Mouse (Mus musculus): Measurements from ENCODE around the gene Slco6d1. TPM values are rescaled to one million over a fixed set of nuclear protein-coding genes. Genes with fewer than 3 reads are reported as not detected.
"Not testable (repeated sequence)": the region's sequence is repeated elsewhere in the genome, so short reads cannot be mapped to it uniquely, and the experiment has no call there.

Gene Slco6d1
- not detected in 2 replicates for polyA plus RNA-seq (2016; fragmentation: Nextera tagmentation; extraction: Ambion mirVana)

DNA sequence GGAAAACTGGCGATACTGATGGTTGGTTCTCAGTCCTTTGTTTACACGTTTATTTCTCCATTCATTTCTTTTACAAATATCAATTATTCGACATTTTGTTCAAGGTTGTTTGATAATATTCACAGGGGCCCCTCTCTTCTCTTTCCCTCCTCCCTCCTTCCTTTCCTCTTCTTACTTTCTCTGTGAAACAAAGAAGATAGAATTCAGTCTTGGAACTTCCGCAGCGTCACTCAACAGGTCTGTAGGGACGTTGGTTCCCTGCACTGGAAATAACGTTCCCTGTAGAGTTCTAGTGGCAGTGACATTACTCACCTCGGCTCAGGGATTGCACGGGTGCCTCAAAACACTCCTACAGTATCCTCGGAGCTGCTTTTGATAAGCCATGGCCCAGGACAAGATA lies at the start of gene Slco6d1:
TSS of gene Slco6d1 (plus strand) at position 301 of the 400 bp plus-strand sequence.
- 89% methylated on average over 10 of the region's 10 CpGs for WGBS
- Histone ChIP-seq H3K4me1 (no peaks in the 10 kb centered on the region), H3K27me3 (replicated peaks; ENCODE audit: low read depth, poor library complexity, severe bottlenecking) (no peaks in the 10 kb centered on the region), H3K36me3 (replicated peaks) (no peaks in the 10 kb centered on the region), H3K4me3 (no peak within 1 kb of the TSS), H3K27ac (replicated peaks) (no peak within 1 kb of the TSS), H3K9me3 (no peaks in the 10 kb centered on the region)
- no peak for DNase-seq (ENCODE audit: low spot score)

DNA sequence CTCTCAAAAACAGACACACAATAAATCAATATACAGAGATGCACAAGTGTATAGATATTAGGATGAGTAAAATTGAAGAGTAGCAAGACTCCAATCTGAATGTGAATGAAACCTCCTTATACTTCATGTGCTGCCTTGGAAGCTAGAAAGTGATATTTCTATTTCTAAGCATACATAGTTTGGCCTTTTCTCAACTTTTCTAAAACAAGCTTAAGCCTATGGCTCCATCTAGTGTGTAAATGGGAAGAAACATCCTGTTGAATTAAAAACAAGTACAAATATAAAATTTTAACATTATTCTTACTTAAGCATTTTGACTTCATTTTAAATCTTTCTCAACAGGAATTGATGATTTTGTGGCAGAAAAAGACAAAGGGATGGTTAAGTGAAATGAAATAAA lies 28.9 kb upstream of the Slco6d1 start:
- no peak for DNase-seq (ENCODE audit: low spot score)
- Histone ChIP-seq H3K4me1 (no peaks in the 10 kb centered on the region), H3K27me3 (replicated peaks; ENCODE audit: low read depth, poor library complexity, severe bottlenecking) (no peaks in the 10 kb centered on the region), H3K9me3 (no peaks in the 10 kb centered on the region), H3K36me3 (replicated peaks) (no peaks in the 10 kb centered on the region), H3K27ac (replicated peaks) (no peak overlapping the region), H3K4me3 (no peak overlapping the region)

DNA sequence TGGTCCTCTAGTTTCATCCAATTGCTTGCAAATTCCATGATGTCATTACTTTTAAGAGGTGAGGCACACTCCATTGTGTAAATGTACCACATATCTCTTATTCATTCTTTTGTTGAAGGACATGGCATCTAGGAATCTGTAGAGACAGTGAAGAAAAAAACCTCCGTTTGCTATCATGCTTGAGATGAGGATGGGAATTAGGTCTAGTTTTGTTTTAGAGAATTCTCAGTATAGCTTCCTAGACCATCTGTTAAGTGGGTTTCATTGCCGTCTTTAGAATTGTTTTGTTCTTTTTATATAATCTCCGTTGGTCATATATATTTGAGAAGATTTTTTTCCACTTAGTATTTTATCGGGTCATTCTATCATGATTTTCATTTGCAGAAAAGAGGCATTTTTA lies 27.0 kb downstream of the Slco6d1 start:
- H3K4me1 ChIP-seq = no peaks in the 10 kb centered on the region
- H3K27me3 ChIP-seq (replicated peaks; ENCODE audit: low read depth, poor library complexity, severe bottlenecking) = no peaks in the 10 kb centered on the region
- DNase-seq (ENCODE audit: low spot score) = no peak
- no peaks in the 10 kb centered on the region for H3K9me3 ChIP-seq
- WGBS = 87% methylated on average over 4 of the region's 4 CpGs
- no peaks in the 10 kb centered on the region for H3K36me3 ChIP-seq (replicated peaks)
- H3K4me3 ChIP-seq = no peak overlapping the region
- no peak overlapping the region for H3K27ac ChIP-seq (replicated peaks)

DNA sequence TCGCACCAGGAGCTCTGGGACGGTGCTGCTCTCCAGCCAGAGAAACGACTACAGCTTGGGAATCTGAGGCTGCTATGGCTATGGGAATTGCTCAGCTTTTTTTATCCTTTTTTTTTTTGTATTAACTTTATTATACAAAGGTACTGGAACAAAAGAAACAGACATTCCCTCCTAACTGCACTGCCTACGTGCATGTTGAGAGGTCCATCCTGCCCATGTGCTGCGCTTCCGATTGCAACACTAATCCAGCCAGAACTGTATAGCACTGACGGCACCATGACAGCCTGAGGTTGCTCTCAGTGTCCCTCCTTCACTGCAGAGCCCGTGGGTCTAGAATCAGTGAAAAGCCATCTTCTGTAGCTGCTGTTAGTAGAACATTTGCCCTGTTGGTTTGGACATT lies 38.3 kb downstream of the Slco6d1 start:
- WGBS = 92% methylated on average over 8 of the region's 8 CpGs
- not testable (repeated sequence) for DNase-seq (ENCODE audit: low spot score); H3K9me3 ChIP-seq; H3K4me3 ChIP-seq; H3K27ac ChIP-seq (replicated peaks); H3K27me3 ChIP-seq (replicated peaks; ENCODE audit: low read depth, poor library complexity, severe bottlenecking); H3K36me3 ChIP-seq (replicated peaks); H3K4me1 ChIP-seq

DNA sequence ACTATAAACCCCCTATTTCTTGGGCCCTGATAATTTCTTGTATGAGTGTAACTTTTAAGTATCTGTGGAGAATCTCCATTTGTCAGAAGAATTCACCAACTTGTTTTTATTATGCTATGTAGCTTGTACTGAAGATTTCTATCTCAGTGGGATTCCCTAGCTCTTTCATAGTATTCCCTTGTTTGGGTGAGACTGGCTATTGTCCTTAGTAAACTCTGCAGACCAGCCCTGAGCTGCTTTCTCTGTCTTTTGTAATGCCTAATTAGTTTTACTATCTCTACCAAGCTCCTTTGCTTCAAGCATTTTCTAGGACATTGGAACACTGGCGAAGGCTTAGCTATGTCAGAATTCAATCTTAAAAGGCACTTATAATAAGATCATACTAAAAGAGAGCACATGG lies 55.5 kb downstream of the Slco6d1 start:
- H3K36me3 ChIP-seq (replicated peaks); H3K27ac ChIP-seq (replicated peaks); H3K27me3 ChIP-seq (replicated peaks; ENCODE audit: low read depth, poor library complexity, severe bottlenecking); DNase-seq (ENCODE audit: low spot score); H3K9me3 ChIP-seq; H3K4me3 ChIP-seq; H3K4me1 ChIP-seq: not testable (repeated sequence)
- WGBS = 93% methylated on average over 1 of the region's 1 CpGs

DNA sequence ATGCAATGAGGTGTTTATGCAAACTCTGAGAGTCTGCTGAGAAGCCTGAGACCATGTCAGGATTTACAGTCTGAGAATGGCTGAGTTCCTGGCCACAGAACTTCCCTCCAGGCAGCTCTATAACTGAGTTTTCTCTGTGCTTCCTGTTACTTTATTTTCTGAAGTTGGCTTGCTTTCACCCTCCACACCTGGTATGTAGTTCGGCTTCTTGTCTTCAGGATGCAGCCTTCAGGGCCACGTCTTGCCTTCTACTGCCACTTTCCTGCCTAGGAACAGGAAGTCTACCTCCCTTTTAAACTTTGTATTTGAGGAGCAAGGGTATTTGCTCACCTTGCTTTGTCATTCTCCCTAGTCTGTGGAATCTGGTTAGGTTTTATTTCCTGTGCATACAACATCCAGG lies 58.3 kb downstream of the Slco6d1 start:
- WGBS = 91% methylated on average over 2 of the region's 2 CpGs
- H3K4me3 ChIP-seq = no peak overlapping the region
- H3K4me1 ChIP-seq = no peaks in the 10 kb centered on the region
- H3K9me3 ChIP-seq = no peaks in the 10 kb centered on the region
- no peak overlapping the region for H3K27ac ChIP-seq (replicated peaks)
- no peaks in the 10 kb centered on the region for H3K36me3 ChIP-seq (replicated peaks)
- no peak for DNase-seq (ENCODE audit: low spot score)
- no peaks in the 10 kb centered on the region for H3K27me3 ChIP-seq (replicated peaks; ENCODE audit: low read depth, poor library complexity, severe bottlenecking)

DNA sequence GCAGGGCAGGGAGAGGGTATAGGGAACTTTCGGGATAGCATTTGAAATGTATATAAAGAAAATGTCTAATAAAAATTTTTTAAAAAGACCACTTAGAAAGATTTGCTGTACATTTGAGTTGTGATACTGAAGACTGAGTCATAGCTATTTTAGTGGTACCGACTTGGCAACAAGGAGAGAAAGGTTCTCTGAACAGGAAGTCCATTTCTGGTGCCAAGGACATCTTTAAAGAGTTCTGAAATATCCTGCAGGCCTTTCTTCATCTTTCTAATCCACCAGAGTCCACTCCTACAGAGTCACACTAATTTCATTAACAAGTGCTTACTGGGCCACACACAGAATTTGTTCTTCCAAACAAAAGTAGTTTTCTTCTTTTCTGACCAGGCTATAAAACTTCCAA lies 85.1 kb downstream of the Slco6d1 start:
- H3K9me3 ChIP-seq = no peaks in the 10 kb centered on the region
- H3K27ac ChIP-seq (replicated peaks) = no peak overlapping the region
- 85% methylated on average over 2 of the region's 2 CpGs for WGBS
- H3K36me3 ChIP-seq (replicated peaks) = no peaks in the 10 kb centered on the region
- DNase-seq (ENCODE audit: low spot score) = no peak
- no peaks in the 10 kb centered on the region for H3K27me3 ChIP-seq (replicated peaks; ENCODE audit: low read depth, poor library complexity, severe bottlenecking)
- no peaks in the 10 kb centered on the region for H3K4me1 ChIP-seq
- H3K4me3 ChIP-seq = no peak overlapping the region

DNA sequence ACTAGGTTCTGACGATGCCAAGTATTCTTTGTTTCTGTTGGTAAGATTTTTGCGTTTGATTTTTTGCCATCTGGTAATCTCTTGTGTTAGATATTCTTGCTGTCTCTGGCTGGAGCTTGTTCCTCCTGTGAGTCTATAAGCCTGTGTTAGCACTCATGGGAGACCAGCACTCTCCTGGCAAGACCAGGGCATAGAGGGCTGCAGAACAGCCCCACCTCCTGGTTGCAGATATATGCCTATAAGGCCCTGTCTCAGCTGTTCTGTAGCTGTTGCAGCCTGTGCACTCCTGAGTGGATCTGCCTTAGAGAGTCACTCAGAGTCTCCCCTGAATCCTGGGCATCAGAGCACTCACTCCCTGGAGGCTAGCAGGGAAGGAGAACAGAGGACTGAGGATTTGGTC lies 102.1 kb downstream of the Slco6d1 start:
- Histone ChIP-seq H3K27ac (replicated peaks) (no peak overlapping the region), H3K9me3 (no peaks in the 10 kb centered on the region), H3K4me3 (no peak overlapping the region), H3K36me3 (replicated peaks) (no peaks in the 10 kb centered on the region), H3K27me3 (replicated peaks; ENCODE audit: low read depth, poor library complexity, severe bottlenecking) (no peaks in the 10 kb centered on the region), H3K4me1 (no peaks in the 10 kb centered on the region)
- 78% methylated on average over 2 of the region's 2 CpGs for WGBS
- DNase-seq (ENCODE audit: low spot score) = no peak

DNA sequence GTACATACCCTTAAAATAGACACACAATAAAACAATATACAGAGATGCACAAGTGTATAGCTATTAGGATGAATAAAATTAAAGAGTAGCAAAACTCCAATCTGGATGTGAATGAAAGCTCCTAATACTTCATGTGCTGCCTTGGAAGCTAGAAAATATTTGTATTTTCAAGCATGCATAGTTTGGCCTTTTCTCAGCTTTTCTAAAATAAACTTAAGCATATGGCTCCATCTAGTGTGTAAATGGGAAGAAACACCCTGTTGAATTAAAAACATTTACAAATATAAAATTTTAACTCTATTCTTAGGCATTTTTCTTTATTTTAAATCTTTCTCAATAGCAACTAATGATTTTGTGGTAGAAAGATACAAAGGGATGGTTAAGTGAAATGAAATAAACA lies 102.6 kb downstream of the Slco6d1 start:
- Histone ChIP-seq H3K36me3 (replicated peaks) (no peaks in the 10 kb centered on the region), H3K27me3 (replicated peaks; ENCODE audit: low read depth, poor library complexity, severe bottlenecking) (no peaks in the 10 kb centered on the region), H3K9me3 (no peaks in the 10 kb centered on the region), H3K27ac (replicated peaks) (no peak overlapping the region), H3K4me3 (no peak overlapping the region), H3K4me1 (no peaks in the 10 kb centered on the region)
- no peak for DNase-seq (ENCODE audit: low spot score)

DNA sequence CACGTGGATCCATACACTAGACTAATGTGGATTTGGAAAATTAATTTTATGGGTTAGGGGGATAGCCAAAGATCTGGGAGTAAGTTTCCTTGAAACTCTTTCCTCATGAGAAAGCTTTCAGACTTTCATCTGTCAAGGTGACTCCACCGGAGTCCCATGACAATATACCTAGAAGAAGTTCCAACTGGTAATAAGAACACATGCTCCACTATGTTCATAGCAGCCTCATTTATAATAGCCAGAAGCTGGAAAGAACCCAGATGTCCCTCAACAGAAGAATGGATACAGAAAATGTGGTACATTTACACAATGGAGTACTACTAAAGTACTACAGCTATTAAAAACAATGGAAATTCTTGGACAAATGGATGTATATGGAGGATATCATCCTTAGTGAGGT lies 107.4 kb downstream of the Slco6d1 start:
- DNase-seq (ENCODE audit: low spot score); H3K4me1 ChIP-seq; H3K36me3 ChIP-seq (replicated peaks); H3K9me3 ChIP-seq; H3K27me3 ChIP-seq (replicated peaks; ENCODE audit: low read depth, poor library complexity, severe bottlenecking); H3K27ac ChIP-seq (replicated peaks); H3K4me3 ChIP-seq: not testable (repeated sequence)
- 97% methylated on average over 2 of the region's 2 CpGs for WGBS

DNA sequence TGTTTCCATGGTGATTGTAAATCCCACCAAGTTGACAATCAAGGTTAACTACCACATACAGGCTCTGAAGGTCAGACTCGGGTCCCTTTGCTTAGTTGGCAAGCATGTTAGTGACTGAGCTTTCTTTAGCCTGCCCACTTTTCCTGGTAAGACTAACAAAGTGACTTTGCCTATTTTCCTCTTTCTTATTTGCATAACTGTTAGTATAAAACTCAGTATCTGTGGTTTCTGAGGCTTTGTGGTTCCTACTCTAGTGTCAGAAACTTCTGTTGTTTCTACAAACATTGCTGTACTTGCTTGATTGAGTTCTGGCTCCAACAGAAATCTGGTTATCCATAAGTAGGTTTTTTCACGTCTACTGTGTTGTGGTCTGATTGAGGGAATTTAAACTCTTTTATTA lies 124.4 kb downstream of the Slco6d1 start:
- no peak for DNase-seq (ENCODE audit: low spot score)
- Histone ChIP-seq H3K27me3 (replicated peaks; ENCODE audit: low read depth, poor library complexity, severe bottlenecking) (no peaks in the 10 kb centered on the region), H3K9me3 (no peaks in the 10 kb centered on the region), H3K4me3 (no peak overlapping the region), H3K4me1 (no peaks in the 10 kb centered on the region), H3K27ac (replicated peaks) (no peak overlapping the region), H3K36me3 (replicated peaks) (no peaks in the 10 kb centered on the region)
- 79% methylated on average over 2 of the region's 2 CpGs for WGBS

DNA sequence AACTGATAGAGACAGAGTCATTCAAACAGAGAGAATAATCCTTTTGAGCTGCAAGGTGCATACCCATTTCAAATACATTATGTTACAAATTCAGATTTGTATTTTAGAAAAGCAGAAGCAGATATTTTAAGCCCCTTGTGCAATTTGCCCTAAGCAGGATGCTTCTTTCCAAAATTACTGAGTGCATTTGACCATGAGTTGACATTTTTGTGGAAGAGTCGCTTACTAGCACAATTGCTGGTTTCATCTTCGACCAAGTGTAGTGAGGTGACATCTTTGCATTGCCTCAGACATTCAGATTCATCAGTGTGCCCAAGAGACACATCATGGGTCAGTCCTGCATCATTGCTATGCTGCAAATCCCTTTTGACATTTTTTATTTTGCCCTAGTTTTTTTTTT lies 133.5 kb downstream of the Slco6d1 start:
- H3K27me3 ChIP-seq (replicated peaks; ENCODE audit: low read depth, poor library complexity, severe bottlenecking) = no peaks in the 10 kb centered on the region
- 87% methylated on average over 2 of the region's 2 CpGs for WGBS
- H3K27ac ChIP-seq (replicated peaks) = no peak overlapping the region
- H3K9me3 ChIP-seq = no peaks in the 10 kb centered on the region
- no peak for DNase-seq (ENCODE audit: low spot score)
- no peaks in the 10 kb centered on the region for H3K36me3 ChIP-seq (replicated peaks)
- H3K4me3 ChIP-seq = no peak overlapping the region
- no peaks in the 10 kb centered on the region for H3K4me1 ChIP-seq

DNA sequence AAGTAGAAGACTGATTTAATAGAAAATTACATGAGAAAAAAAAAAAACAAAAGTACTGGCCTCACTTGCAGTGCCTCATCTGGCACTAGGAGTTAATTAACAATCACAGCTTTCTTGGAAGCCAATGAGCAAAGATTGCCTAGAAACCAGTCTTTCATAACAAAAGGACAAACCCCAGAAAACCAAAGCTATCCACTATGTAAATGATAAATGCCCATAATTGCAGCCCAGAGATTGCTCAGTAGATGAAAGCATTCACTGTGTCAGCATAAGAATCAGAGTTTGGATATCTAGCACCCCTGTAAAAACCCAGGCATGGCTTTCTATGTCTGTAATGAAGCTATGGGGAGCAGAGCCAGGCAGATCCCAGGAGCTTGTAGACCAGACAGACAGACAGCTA lies 144.8 kb downstream of the Slco6d1 start:
- Histone ChIP-seq H3K9me3 (no peaks in the 10 kb centered on the region), H3K4me1 (no peaks in the 10 kb centered on the region), H3K27me3 (replicated peaks; ENCODE audit: low read depth, poor library complexity, severe bottlenecking) (no peaks in the 10 kb centered on the region), H3K36me3 (replicated peaks) (no peaks in the 10 kb centered on the region), H3K27ac (replicated peaks) (no peak overlapping the region), H3K4me3 (no peak overlapping the region)
- DNase-seq (ENCODE audit: low spot score) = no peak
